Mouse (Mus musculus) heart, adult 2 months (tissue): ENCODE data around the gene Pakap.

Experiments
- CTCF ChIP-seq: fragments of 200-600 bp; IDR thresholded peaks from 2 replicates; pipeline ENCODE4 v1.8.1; 2022; ENCODE audit warnings: antibody characterized with exemption, mild to moderate bottlenecking, moderate library complexity
- POLR2A ChIP-seq: fragments of 200-500 bp; IDR thresholded peaks from 2 replicates; pipeline ENCODE4 v1.6.1; 2011; ENCODE audit warnings: mild to moderate bottlenecking, low read depth, low read length, control low read depth; ENCODE audit not compliant: insufficient read depth

GRCm38 (mm10) chr4:57638941-57639340 is 71.0 kb downstream of the Pakap start:
- no peak for TF ChIP-seq POLR2A
- TF ChIP-seq CTCF, result no peak
